Comparison of ENCODE assay signal across 16 mouse cellular contexts in the genomic region with DNA sequence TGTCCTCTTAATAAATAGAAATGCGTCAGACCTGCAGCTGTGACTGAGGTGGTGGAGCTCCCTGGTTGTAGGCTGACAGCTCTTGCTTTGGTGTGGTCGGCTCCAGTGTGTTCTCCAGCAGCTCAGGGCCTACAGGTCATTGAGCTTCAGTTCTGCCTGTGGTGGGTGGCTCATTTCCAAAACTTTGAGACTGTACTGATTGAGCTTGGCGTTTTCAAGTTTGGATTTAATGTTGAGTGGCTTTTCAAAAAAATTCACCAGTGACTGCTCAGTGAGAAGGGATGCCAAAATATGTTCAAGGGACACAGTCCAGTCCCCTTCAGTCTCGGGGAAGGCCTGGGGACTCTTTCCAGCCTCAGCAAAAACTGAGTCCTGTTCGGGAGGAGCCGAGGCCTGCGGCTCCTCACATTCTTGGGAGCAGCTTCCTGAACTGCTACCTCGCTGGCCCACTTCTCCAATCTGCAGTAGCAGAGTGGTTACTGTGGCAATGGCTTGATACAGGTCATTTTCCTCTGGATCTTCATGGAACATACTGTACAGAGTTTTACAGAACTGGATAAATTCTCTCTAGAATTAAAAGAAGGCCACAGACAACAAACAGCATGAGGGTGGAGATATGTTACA.
"Had no signal": no experiment of that assay in that cellular context is flagged by ENCODE, and none has a peak within 500 bp of the region (broad histone marks: within the 10 kb centered on the region; RNA-seq: fewer than 3 reads in every experiment).

No protein-coding gene starts in this region.

- H3K9ac ChIP-seq: limb, embryonic 13.5 days; liver, embryonic 15.5 days; lung, embryonic 15.5 days; midbrain, embryonic 12.5 days; stomach, embryonic 15.5 days had no signal

- DNase-seq: kidney, adult 18-20 months; kidney, postnatal 10 days; kidney, postnatal 4 days; left cerebral cortex, postnatal 4 days; lung, postnatal 14 days; right cerebral cortex, postnatal 14 days; thymus, adult 2 months; thymus, postnatal 36 days had no signal

- H3K27me3 ChIP-seq: limb, embryonic 13.5 days; liver, embryonic 15.5 days; lung, embryonic 15.5 days; megakaryocyte, embryonic 14.5 days; midbrain, embryonic 12.5 days; stomach, embryonic 15.5 days had no signal

- H3K4me3 ChIP-seq: layer of hippocampus, adult 2 months; limb, embryonic 13.5 days; liver, embryonic 15.5 days; lung, embryonic 15.5 days; megakaryocyte, embryonic 14.5 days; midbrain, embryonic 12.5 days; stomach, embryonic 15.5 days had no signal

- H3K27ac ChIP-seq: layer of hippocampus, adult 2 months; limb, embryonic 13.5 days; liver, embryonic 15.5 days; lung, embryonic 15.5 days; macrophage; midbrain, embryonic 12.5 days; stomach, embryonic 15.5 days had no signal

- H3K9me3 ChIP-seq: limb, embryonic 13.5 days; liver, embryonic 15.5 days; lung, embryonic 15.5 days; megakaryocyte, embryonic 14.5 days; midbrain, embryonic 12.5 days; stomach, embryonic 15.5 days had no signal

- H3K4me2 ChIP-seq: limb, embryonic 13.5 days; liver, embryonic 15.5 days; lung, embryonic 15.5 days; midbrain, embryonic 12.5 days; stomach, embryonic 15.5 days had no signal
